Mouse (Mus musculus) forebrain, embryonic 13.5 days (tissue): ENCODE measurements at regions not wholly inside any gene's neighbourhood (a gene's known extent, or its start where the extent isn't known, plus 50 kb on each side); places are given as distances from the start of the nearest gene placed in this dataset.
"Not testable (repeated sequence)": the region's sequence is repeated elsewhere in the genome, so short reads cannot be mapped to it uniquely, and the experiment has no call there.

Experiments used
- ATAC-seq: fragments of 200-750 bp; cut with Nextera tagmentation; 2 replicates; pipeline ENCODE4 v1.8.0; 2017
- H3K27ac ChIP-seq: fragments of 300-500 bp; sonication (generic); 2 replicates; pipeline ENCODE4 v1.5.1; 2015; ENCODE audit warnings: inconsistent platforms, mild to moderate bottlenecking, moderate library complexity
- H3K27me3 ChIP-seq: fragments of 300-500 bp; sonication (generic); 2 replicates; pipeline ENCODE4 v1.6.1; 2015; ENCODE audit warnings: mild to moderate bottlenecking, inconsistent platforms
- H3K36me3 ChIP-seq: fragments of 300-500 bp; sonication (generic); 2 replicates; pipeline ENCODE4 v1.6.1; 2015; ENCODE audit warnings: mild to moderate bottlenecking, inconsistent platforms; ENCODE audit not compliant: poor library complexity, severe bottlenecking
- H3K4me1 ChIP-seq: fragments of 300-500 bp; sonication (generic); 2 replicates; pipeline ENCODE4 v1.6.1; 2015; ENCODE audit warnings: inconsistent platforms
- H3K4me2 ChIP-seq: fragments of 300-500 bp; sonication (generic); 2 replicates; pipeline ENCODE4 v1.6.1; 2015; ENCODE audit warnings: inconsistent platforms, mild to moderate bottlenecking, moderate library complexity
- H3K4me3 ChIP-seq: fragments of 300-500 bp; sonication (generic); 2 replicates; pipeline ENCODE4 v1.5.1; 2015; ENCODE audit warnings: mild to moderate bottlenecking, inconsistent platforms
- H3K9ac ChIP-seq: fragments of 300-500 bp; sonication (generic); 2 replicates; pipeline ENCODE4 v1.6.1; 2015; ENCODE audit warnings: mild to moderate bottlenecking, inconsistent platforms
- H3K9me3 ChIP-seq: fragments of 300-500 bp; sonication (generic); replicated peaks from 2 replicates; pipeline ENCODE4 v1.6.1; 2016; ENCODE audit warnings: inconsistent platforms
- WGBS: fragments of 180-500 bp; shearing (Covaris S2); methylation state at CpG from one replicate; pipeline ENCODE4 v1.1.7; 2015; 5-methylcytosine and 5-hydroxymethylcytosine counted together

- not testable (repeated sequence) for H3K27ac ChIP-seq, H3K36me3 ChIP-seq, H3K9me3 ChIP-seq, ATAC-seq, H3K4me1 ChIP-seq, H3K4me3 ChIP-seq, H3K27me3 ChIP-seq, H3K4me2 ChIP-seq, H3K9ac ChIP-seq
- 11% methylated on average over 6 of the region's 6 CpGs for WGBS
These were observed 398.0 kb upstream of the Mdga2 start for GRCm38 (mm10) chr12:67620137-67620910.

GRCm38 (mm10) chr12:67618252-67618651, 395.9 kb upstream of the Mdga2 start:
- H3K27ac ChIP-seq: no peak overlapping the region
- H3K4me2 ChIP-seq: no peak overlapping the region
- peak; percentile 81 for ATAC-seq
- no peaks in the 10 kb centered on the region for H3K9me3 ChIP-seq
- 52% methylated on average over 6 of the region's 6 CpGs for WGBS
- no peaks in the 10 kb centered on the region for H3K36me3 ChIP-seq
- H3K4me3 ChIP-seq: no peak overlapping the region
- H3K27me3 ChIP-seq: no peaks in the 10 kb centered on the region
- H3K9ac ChIP-seq: no peak overlapping the region
- no peaks in the 10 kb centered on the region for H3K4me1 ChIP-seq

- Histone ChIP-seq H3K4me2 (no peak overlapping the region), H3K27ac (no peak overlapping the region), H3K4me3 (no peak overlapping the region), H3K9me3 (no peaks in the 10 kb centered on the region), H3K4me1 (no peaks in the 10 kb centered on the region), H3K36me3 (no peaks in the 10 kb centered on the region), H3K9ac (no peak overlapping the region), H3K27me3 (no peaks in the 10 kb centered on the region)
- 61% methylated on average over 3 of the region's 3 CpGs for WGBS
- peak; percentile 69; the same call in 1 of the 2 replicates for ATAC-seq
These were observed 376.6 kb upstream of the Mdga2 start for GRCm38 (mm10) chr12:67598927-67599326.
